Mouse (Mus musculus): ENCODE measurements at regions not wholly inside any gene's neighbourhood (a gene's known extent, or its start where the extent isn't known, plus 50 kb on each side); places are given as distances from the start of the nearest gene placed in this dataset.

DNA sequence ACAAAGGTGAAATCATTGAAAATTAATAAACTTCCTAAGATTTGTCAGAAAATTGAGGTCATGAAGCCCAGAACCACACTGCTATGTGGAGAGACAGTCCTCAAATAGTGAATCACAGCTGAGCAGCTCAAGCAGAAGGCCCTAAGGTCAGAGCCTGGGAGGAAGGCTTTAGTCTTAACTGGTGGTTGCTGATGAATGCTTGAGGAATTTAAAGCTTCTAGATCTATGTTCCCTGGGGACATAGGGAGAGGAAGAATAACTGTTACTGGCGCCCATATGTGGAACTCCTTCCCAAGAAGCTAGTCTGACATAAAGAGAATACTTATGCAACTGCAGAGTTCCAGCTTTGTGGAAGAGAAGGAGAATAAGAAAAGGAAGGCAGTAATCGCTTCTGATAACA lies 919.5 kb downstream of the D3Ertd751e start:
- no peak overlapping the region for H3K27ac ChIP-seq (replicated peaks; ENCODE audit: low read depth, low read length)
- no peak overlapping the region for H3K4me2 ChIP-seq (ENCODE audit: low read length)
- no peak overlapping the region for H3K4me3 ChIP-seq (replicated peaks; ENCODE audit: low read depth, low read length)
- WGBS: 86% methylated on average over 2 of the region's 2 CpGs
- H3K27me3 ChIP-seq (ENCODE audit: control insufficient read depth, insufficient read depth, low read length): no peaks in the 10 kb centered on the region
- H3K36me3 ChIP-seq (ENCODE audit: control insufficient read depth, insufficient read depth, low read length): no peaks in the 10 kb centered on the region
- H3K9ac ChIP-seq (replicated peaks; ENCODE audit: low read length): no peak overlapping the region
- DNase-seq (no peak), ATAC-seq (ENCODE audit: low FRiP score, low TSS enrichment) (no peak)
- H3K4me1 ChIP-seq (ENCODE audit: control insufficient read depth, insufficient read depth, low read length): no peaks in the 10 kb centered on the region
- no peaks in the 10 kb centered on the region for H3K9me3 ChIP-seq (ENCODE audit: control insufficient read depth, low read length)

DNA sequence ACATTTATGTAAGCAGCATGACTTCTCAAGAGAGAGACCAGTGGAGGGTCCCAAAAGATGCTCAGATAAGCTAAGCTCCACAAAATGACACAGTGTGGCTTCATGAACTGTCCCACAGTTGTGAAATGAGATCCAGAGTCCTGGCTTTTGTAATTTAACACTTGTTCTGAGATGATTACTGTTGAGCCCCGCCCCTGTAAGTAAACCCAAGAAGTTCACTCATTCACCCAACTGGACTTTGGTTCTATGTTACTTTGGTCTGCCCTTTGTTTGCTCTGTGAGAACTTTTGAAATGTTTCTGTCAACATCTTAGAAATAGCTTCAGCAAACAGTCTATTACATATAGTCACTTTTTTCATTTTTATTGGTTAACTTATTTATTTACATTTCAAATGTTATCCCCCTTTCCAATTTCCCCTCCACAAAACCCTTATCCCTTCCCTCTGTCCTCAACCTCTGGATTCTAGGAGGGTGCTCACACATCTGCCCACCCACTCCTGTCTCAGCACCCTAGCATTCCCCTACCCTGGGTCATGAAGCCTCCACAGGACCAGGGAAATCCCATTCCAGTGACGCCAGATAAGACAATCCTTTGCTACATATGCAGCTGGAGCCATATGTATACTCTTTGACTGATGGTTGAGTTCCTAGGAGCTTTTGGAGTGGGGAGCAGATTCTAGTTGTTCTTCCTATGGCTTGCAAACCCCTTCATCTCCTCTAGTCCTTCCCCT lies 934.4 kb downstream of the D3Ertd751e start:
- Histone ChIP-seq H3K4me2 (ENCODE audit: low read length) (no peak overlapping the region), H3K36me3 (ENCODE audit: control insufficient read depth, insufficient read depth, low read length) (no peaks in the 10 kb centered on the region), H3K27ac (replicated peaks; ENCODE audit: low read depth, low read length) (no peak overlapping the region), H3K4me1 (ENCODE audit: control insufficient read depth, insufficient read depth, low read length) (no peaks in the 10 kb centered on the region), H3K9ac (replicated peaks; ENCODE audit: low read length) (no peak overlapping the region), H3K4me3 (replicated peaks; ENCODE audit: low read depth, low read length) (no peak overlapping the region), H3K9me3 (ENCODE audit: control insufficient read depth, low read length) (no peaks in the 10 kb centered on the region), H3K27me3 (ENCODE audit: control insufficient read depth, insufficient read depth, low read length) (no peaks in the 10 kb centered on the region)
- DNase-seq (no peak), ATAC-seq (ENCODE audit: low FRiP score, low TSS enrichment) (no peak)
- WGBS: 87% methylated on average over 2 of the region's 2 CpGs

DNA sequence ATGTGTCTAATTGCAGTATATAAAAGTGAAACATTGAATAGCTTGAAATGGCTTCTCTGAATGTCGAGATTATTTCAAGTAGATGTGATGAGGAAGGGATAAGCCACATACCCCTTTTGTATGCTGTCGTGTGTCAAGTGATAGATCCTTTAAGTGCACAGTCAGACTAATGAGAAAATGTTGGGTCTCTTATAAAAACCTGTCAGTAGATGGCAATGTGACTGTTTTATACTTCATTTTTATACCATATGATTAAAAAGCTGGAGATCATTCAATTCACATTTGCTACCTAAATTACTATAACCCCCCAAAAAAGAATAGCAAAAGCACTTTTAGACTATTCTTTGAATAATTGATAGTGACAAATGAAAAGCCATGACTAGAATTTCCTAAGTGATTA lies 952.3 kb downstream of the D3Ertd751e start:
- no peaks in the 10 kb centered on the region for H3K36me3 ChIP-seq (ENCODE audit: control insufficient read depth, insufficient read depth, low read length)
- ATAC-seq (ENCODE audit: low FRiP score, low TSS enrichment) (no peak), DNase-seq (peak; percentile 50)
- WGBS: 75% methylated on average over 2 of the region's 2 CpGs
- H3K4me1 ChIP-seq (ENCODE audit: control insufficient read depth, insufficient read depth, low read length): no peaks in the 10 kb centered on the region
- no peak overlapping the region for H3K27ac ChIP-seq (replicated peaks; ENCODE audit: low read depth, low read length)
- H3K9me3 ChIP-seq (ENCODE audit: control insufficient read depth, low read length): no peaks in the 10 kb centered on the region
- H3K4me2 ChIP-seq (ENCODE audit: low read length): no peak overlapping the region
- H3K4me3 ChIP-seq (replicated peaks; ENCODE audit: low read depth, low read length): no peak overlapping the region
- H3K9ac ChIP-seq (replicated peaks; ENCODE audit: low read length): no peak overlapping the region
- H3K27me3 ChIP-seq (ENCODE audit: control insufficient read depth, insufficient read depth, low read length): no peaks in the 10 kb centered on the region

DNA sequence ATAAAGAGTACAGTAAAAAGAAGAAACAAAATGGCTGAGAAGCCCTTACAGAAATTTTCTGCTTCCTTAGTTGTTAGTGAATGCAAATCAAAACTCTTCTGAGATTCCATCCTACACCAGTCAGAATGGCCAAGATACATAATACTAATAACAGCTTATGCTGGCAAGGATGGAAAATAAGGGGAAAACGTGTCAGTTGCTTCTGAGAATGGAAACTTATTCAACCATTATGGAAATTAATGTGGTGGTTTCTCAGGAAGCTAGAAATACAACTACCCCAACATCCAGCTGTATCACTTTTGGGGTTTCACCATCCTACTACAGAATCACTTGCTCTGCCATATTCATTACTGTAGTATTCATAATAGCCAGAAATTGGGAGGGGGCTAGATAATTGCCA lies 996.5 kb downstream of the D3Ertd751e start:
- WGBS: 28% methylated on average over 1 of the region's 1 CpGs
- Histone ChIP-seq H3K4me2 (ENCODE audit: low read length) (no peak overlapping the region), H3K9ac (replicated peaks; ENCODE audit: low read length) (no peak overlapping the region), H3K4me3 (replicated peaks; ENCODE audit: low read depth, low read length) (no peak overlapping the region), H3K27me3 (ENCODE audit: control insufficient read depth, insufficient read depth, low read length) (no peaks in the 10 kb centered on the region), H3K4me1 (ENCODE audit: control insufficient read depth, insufficient read depth, low read length) (no peaks in the 10 kb centered on the region), H3K27ac (replicated peaks; ENCODE audit: low read depth, low read length) (no peak overlapping the region), H3K36me3 (ENCODE audit: control insufficient read depth, insufficient read depth, low read length) (no peaks in the 10 kb centered on the region), H3K9me3 (ENCODE audit: control insufficient read depth, low read length) (no peaks in the 10 kb centered on the region)
- DNase-seq (no peak), ATAC-seq (ENCODE audit: low FRiP score, low TSS enrichment) (no peak)

DNA sequence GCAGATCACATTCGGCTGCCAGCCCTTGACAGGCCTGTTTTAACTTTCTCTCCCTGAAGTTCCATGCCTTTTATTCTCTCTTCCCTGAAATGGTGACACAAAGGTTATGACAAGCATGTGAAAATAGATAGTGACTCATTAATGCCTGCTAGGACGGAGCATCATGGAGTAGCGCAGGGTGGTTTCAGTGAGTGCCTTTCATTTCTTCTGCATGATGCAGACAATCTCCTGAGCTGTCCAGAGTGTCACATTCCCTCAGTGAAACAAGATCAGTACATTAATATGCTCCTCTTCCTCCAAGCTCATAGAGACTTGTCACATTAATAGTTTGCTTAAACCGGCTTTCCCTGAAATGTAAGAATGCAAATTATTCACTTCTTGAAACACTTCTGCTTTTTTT lies 1010.7 kb downstream of the D3Ertd751e start:
- no peak overlapping the region for H3K4me2 ChIP-seq (ENCODE audit: low read length)
- H3K27me3 ChIP-seq (ENCODE audit: control insufficient read depth, insufficient read depth, low read length): no peaks in the 10 kb centered on the region
- no peaks in the 10 kb centered on the region for H3K36me3 ChIP-seq (ENCODE audit: control insufficient read depth, insufficient read depth, low read length)
- H3K9me3 ChIP-seq (ENCODE audit: control insufficient read depth, low read length): no peaks in the 10 kb centered on the region
- H3K9ac ChIP-seq (replicated peaks; ENCODE audit: low read length): no peak overlapping the region
- no peak overlapping the region for H3K27ac ChIP-seq (replicated peaks; ENCODE audit: low read depth, low read length)
- no peak overlapping the region for H3K4me3 ChIP-seq (replicated peaks; ENCODE audit: low read depth, low read length)
- no peaks in the 10 kb centered on the region for H3K4me1 ChIP-seq (ENCODE audit: control insufficient read depth, insufficient read depth, low read length)
- 67% methylated on average over 4 of the region's 4 CpGs for WGBS
- no peak for DNase-seq
- ATAC-seq (ENCODE audit: low FRiP score, low TSS enrichment): no peak

DNA sequence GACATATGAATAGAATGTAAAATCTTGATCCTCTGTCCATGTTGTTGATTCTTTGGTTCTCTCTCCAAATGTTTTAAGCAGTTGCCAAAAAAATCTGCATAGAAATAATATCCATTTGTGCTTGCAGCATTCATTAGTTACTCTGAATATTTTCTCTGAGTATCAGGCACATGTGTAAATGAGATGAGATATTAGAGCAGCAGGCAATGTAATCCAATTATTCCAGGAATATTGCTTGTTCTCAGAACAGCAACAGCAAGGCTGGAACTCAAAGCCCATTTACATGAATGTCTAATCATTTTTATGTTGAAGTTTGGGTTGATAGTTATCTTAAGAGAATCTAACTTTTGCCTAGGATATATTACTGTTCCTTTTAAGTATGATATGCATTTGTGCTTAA lies 1014.9 kb downstream of the D3Ertd751e start:
- H3K9ac ChIP-seq (replicated peaks; ENCODE audit: low read length): no peak overlapping the region
- H3K27me3 ChIP-seq (ENCODE audit: control insufficient read depth, insufficient read depth, low read length): no peaks in the 10 kb centered on the region
- no peak overlapping the region for H3K27ac ChIP-seq (replicated peaks; ENCODE audit: low read depth, low read length)
- no peak for ATAC-seq (ENCODE audit: low FRiP score, low TSS enrichment)
- H3K4me2 ChIP-seq (ENCODE audit: low read length): no peak overlapping the region
- no peak overlapping the region for H3K4me3 ChIP-seq (replicated peaks; ENCODE audit: low read depth, low read length)
- DNase-seq: no peak
- no peaks in the 10 kb centered on the region for H3K9me3 ChIP-seq (ENCODE audit: control insufficient read depth, low read length)
- no peaks in the 10 kb centered on the region for H3K4me1 ChIP-seq (ENCODE audit: control insufficient read depth, insufficient read depth, low read length)
- no peaks in the 10 kb centered on the region for H3K36me3 ChIP-seq (ENCODE audit: control insufficient read depth, insufficient read depth, low read length)

DNA sequence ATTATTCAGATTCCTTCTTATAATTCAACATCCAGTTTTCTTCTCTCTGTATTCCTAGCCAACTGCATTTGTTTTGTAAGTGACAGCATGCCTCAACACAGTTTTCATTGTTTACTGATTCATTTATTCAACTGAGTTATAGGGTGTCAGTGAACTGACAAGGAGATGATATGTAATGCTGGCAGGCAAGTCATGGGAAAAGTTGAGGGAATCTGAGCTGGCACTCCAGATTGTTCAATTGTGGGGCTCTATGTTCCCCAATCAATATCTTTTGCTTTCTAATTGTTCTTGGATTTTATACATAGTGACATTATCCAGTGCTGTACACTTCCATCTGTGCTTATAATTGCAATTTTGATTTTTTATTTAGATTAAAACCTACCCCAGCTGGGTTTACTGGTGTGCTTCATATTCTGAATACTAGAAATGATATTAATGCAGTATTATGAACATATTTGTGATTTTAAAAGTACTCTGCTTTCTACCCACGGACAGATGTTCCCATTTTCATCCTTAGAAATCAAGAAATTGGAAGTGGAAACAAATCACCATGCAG lies 1015.5 kb downstream of the D3Ertd751e start:
- DNase-seq (no peak), ATAC-seq (ENCODE audit: low FRiP score, low TSS enrichment) (no peak)
- Histone ChIP-seq H3K27me3 (ENCODE audit: control insufficient read depth, insufficient read depth, low read length) (no peaks in the 10 kb centered on the region), H3K4me1 (ENCODE audit: control insufficient read depth, insufficient read depth, low read length) (no peaks in the 10 kb centered on the region), H3K36me3 (ENCODE audit: control insufficient read depth, insufficient read depth, low read length) (no peaks in the 10 kb centered on the region), H3K9me3 (ENCODE audit: control insufficient read depth, low read length) (no peaks in the 10 kb centered on the region), H3K4me2 (ENCODE audit: low read length) (no peak overlapping the region), H3K9ac (replicated peaks; ENCODE audit: low read length) (no peak overlapping the region), H3K4me3 (replicated peaks; ENCODE audit: low read depth, low read length) (no peak overlapping the region), H3K27ac (replicated peaks; ENCODE audit: low read depth, low read length) (no peak overlapping the region)
- WGBS: 62% methylated on average over 1 of the region's 1 CpGs

DNA sequence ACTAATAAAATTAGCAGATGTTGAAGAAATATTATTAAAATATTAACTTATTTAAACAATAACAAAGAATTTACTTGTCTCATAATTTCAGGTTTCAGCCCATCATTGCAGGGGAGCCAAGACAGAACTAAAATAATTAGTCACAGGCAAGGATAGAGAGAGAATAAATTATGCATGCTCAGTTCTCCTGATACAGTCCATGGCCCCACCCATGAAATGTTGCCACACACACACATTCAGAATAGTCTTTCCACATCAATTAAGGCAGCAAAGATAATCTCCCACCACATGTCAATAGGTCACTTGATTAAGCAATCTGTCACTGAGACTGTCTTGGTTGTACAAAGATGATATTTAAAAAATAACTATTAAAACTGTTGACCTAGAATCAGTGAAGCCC lies 1019.8 kb downstream of the D3Ertd751e start:
- ATAC-seq (ENCODE audit: low FRiP score, low TSS enrichment): peak; percentile 24; the same call in 1 of the 2 replicates
- H3K4me1 ChIP-seq (ENCODE audit: control insufficient read depth, insufficient read depth, low read length): no peaks in the 10 kb centered on the region
- no peak overlapping the region for H3K9ac ChIP-seq (replicated peaks; ENCODE audit: low read length)
- H3K4me3 ChIP-seq (replicated peaks; ENCODE audit: low read depth, low read length): no peak overlapping the region
- no peaks in the 10 kb centered on the region for H3K27me3 ChIP-seq (ENCODE audit: control insufficient read depth, insufficient read depth, low read length)
- no peak overlapping the region for H3K4me2 ChIP-seq (ENCODE audit: low read length)
- H3K36me3 ChIP-seq (ENCODE audit: control insufficient read depth, insufficient read depth, low read length): no peaks in the 10 kb centered on the region
- no peak for DNase-seq
- no peak overlapping the region for H3K27ac ChIP-seq (replicated peaks; ENCODE audit: low read depth, low read length)
- H3K9me3 ChIP-seq (ENCODE audit: control insufficient read depth, low read length): no peaks in the 10 kb centered on the region

DNA sequence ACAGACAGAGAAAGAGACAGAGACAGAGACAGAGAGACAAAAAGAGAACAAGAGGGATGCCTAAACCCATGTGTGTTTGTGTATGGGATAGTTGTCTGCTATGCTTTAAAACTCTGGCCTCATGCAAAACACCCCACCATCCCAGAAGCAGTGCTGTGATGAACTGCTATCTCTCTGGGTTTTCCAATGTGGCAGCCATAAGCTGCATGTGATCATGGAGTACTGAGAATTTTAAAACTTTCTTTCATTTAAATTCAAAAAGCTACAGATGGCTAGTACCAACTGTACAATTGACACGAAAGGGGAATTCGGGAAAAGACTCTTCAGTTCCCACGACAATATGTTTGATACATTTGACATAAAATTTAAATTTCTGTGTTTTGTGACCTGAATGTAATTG lies 1041.1 kb downstream of the D3Ertd751e start:
- H3K4me2 ChIP-seq (ENCODE audit: low read length): no peak overlapping the region
- ATAC-seq (ENCODE audit: low FRiP score, low TSS enrichment): no peak
- WGBS: 89% methylated on average over 3 of the region's 3 CpGs
- H3K36me3 ChIP-seq (ENCODE audit: control insufficient read depth, insufficient read depth, low read length): no peaks in the 10 kb centered on the region
- no peaks in the 10 kb centered on the region for H3K4me1 ChIP-seq (ENCODE audit: control insufficient read depth, insufficient read depth, low read length)
- no peak overlapping the region for H3K9ac ChIP-seq (replicated peaks; ENCODE audit: low read length)
- H3K9me3 ChIP-seq (ENCODE audit: control insufficient read depth, low read length): no peaks in the 10 kb centered on the region
- no peak for DNase-seq
- no peak overlapping the region for H3K4me3 ChIP-seq (replicated peaks; ENCODE audit: low read depth, low read length)
- H3K27ac ChIP-seq (replicated peaks; ENCODE audit: low read depth, low read length): no peak overlapping the region
- H3K27me3 ChIP-seq (ENCODE audit: control insufficient read depth, insufficient read depth, low read length): no peaks in the 10 kb centered on the region

Measured in midbrain, embryonic 14.5 days (tissue).